Mouse (Mus musculus) testis, postnatal 10 days (tissue): ENCODE measurements at regions not wholly inside any gene's neighbourhood (a gene's known extent, or its start where the extent isn't known, plus 50 kb on each side); places are given as distances from the start of the nearest gene placed in this dataset.

Experiments
- DNase-seq: peaks from one replicate; pipeline ENCODE4 v3.0.0; 2021; ENCODE audit warnings: low spot score

GRCm38 (mm10) chr1:57272593-57272992, 104.8 kb upstream of the 1700066M21Rik start:
- no peak for DNase-seq

GRCm38 (mm10) chr1:57281549-57281948, 95.9 kb upstream of the 1700066M21Rik start:
- no peak for DNase-seq

- DNase-seq: no peak
These were observed 81.2 kb upstream of the 1700066M21Rik start for GRCm38 (mm10) chr1:57296186-57296585.

- no peak for DNase-seq
These were observed 78.9 kb upstream of the 1700066M21Rik start for GRCm38 (mm10) chr1:57298557-57298956.

- no peak for DNase-seq
These were observed 76.0 kb upstream of the 1700066M21Rik start for GRCm38 (mm10) chr1:57301260-57301979.

GRCm38 (mm10) chr1:57301980-57302331, 75.5 kb upstream of the 1700066M21Rik start:
- DNase-seq: no peak

- DNase-seq: no peak
These were observed 72.7 kb upstream of the 1700066M21Rik start for GRCm38 (mm10) chr1:57304757-57305156.

GRCm38 (mm10) chr1:57322535-57322934, 54.9 kb upstream of the 1700066M21Rik start:
- DNase-seq: no peak

- no peak for DNase-seq
These were observed 54.3 kb upstream of the 1700066M21Rik start for GRCm38 (mm10) chr1:57323118-57323517.

GRCm38 (mm10) chr1:57325585-57326165, 51.7 kb upstream of the 1700066M21Rik start:
- DNase-seq: no peak
